Mouse (Mus musculus) midbrain, embryonic 12.5 days (tissue): ENCODE measurements at regions not wholly inside any gene's neighbourhood (a gene's known extent, or its start where the extent isn't known, plus 50 kb on each side); places are given as distances from the start of the nearest gene placed in this dataset.
A peak's percentile ranks its signal among the peaks of the same experiment; 100 is the strongest.

ENCODE experiments used
- ATAC-seq: fragments of 200-750 bp; cut with Nextera tagmentation; 2 replicates; pipeline ENCODE4 v1.8.0; 2017; ENCODE audit warnings: low read depth, moderate TSS enrichment, moderate library complexity; ENCODE audit not compliant: low FRiP score
- H3K27ac ChIP-seq: fragments of 300-500 bp; sonication (generic); replicated peaks from 2 replicates; pipeline ENCODE4 v1.5.1; 2016; ENCODE audit warnings: mild to moderate bottlenecking
- H3K27me3 ChIP-seq: fragments of 300-500 bp; sonication (generic); 2 replicates; pipeline ENCODE4 v1.6.1; 2016; ENCODE audit warnings: mild to moderate bottlenecking
- H3K36me3 ChIP-seq: fragments of 300-500 bp; sonication (generic); 2 replicates; pipeline ENCODE4 v1.6.1; 2016
- H3K4me1 ChIP-seq: fragments of 300-500 bp; sonication (generic); 2 replicates; pipeline ENCODE4 v1.6.1; 2016
- H3K4me2 ChIP-seq: fragments of 300-500 bp; sonication (generic); replicated peaks from 2 replicates; pipeline ENCODE4 v1.6.1; 2016; ENCODE audit warnings: mild to moderate bottlenecking, moderate library complexity
- H3K4me3 ChIP-seq: fragments of 300-500 bp; sonication (generic); 2 replicates; pipeline ENCODE4 v1.5.1; 2016; ENCODE audit warnings: mild to moderate bottlenecking
- H3K9ac ChIP-seq: fragments of 300-500 bp; sonication (generic); replicated peaks from 2 replicates; pipeline ENCODE4 v1.6.1; 2016; ENCODE audit warnings: mild to moderate bottlenecking, moderate library complexity
- H3K9me3 ChIP-seq: fragments of 300-500 bp; sonication (generic); 2 replicates; pipeline ENCODE4 v1.6.1; 2016; ENCODE audit warnings: mild to moderate bottlenecking
- WGBS: fragments of 180-500 bp; shearing (Covaris S2); methylation state at CpG from one replicate; pipeline ENCODE4 v1.1.7; 2016; 5-methylcytosine and 5-hydroxymethylcytosine counted together

DNA sequence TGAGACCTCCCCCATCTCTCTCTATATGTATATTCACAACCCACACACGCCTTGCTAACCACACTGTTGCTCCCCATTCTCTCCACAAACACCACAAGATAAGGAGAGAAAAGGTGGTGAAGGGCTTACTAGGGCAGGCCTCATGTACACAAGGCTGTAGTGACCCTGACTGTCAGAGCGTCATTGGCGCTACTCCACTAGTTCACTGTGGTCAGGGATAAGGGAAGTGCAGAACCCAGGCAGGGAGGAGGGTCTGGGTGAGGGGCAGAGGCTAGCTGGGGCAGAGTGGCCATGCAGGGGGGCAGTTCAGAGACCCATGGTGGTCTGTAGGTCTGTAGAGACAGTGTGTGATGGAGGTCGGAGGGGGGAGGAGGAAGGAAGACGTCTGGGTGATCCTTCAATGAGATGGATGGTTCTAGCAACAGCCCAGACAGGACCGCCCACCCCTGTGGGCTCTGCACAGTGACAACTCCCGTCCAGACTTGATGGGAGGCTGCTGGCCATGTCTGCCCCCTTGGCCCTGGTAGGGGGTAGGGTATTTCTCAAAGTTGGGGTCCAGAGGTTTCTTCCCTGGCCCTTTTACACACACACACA lies 82.1 kb upstream of the Zbtb40 start:
- Histone ChIP-seq H3K4me1 (peaks cover 8% of the 10 kb centered on the region; the same call in 1 of the 2 replicates), H3K4me3 (no peak overlapping the region), H3K27me3 (peaks cover 6% of the 10 kb centered on the region; the same call in 1 of the 2 replicates), H3K27ac (no peak overlapping the region), H3K4me2 (no peak overlapping the region), H3K36me3 (no peaks in the 10 kb centered on the region), H3K9me3 (no peaks in the 10 kb centered on the region), H3K9ac (no peak overlapping the region)
- no peak for ATAC-seq
- 70% methylated on average over 6 of the region's 7 CpGs for WGBS

DNA sequence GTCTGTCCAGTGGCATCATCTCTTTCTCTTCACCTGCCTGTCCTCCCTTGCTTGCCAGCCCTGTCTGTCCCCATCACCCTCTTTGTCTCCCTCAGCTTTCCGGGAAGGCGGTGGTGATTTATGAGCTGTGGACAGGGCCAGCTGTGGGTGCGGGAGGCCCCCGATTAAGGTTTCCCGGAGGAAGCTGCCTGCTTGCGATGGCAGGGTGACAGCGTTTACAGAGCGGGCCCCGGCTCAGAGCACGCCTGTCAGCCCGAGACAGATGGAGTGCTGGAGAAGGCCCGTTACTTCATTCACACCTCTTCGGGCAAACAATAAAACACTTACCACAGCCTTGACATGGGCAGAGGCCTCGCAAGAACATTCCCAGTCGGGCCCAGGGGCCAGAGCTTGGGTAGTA lies 79.6 kb upstream of the Zbtb40 start:
- Histone ChIP-seq H3K4me3 (no peak overlapping the region), H3K36me3 (no peaks in the 10 kb centered on the region), H3K27ac (no peak overlapping the region), H3K27me3 (peaks cover 9% of the 10 kb centered on the region; the same call in 1 of the 2 replicates), H3K4me2 (no peak overlapping the region), H3K9me3 (no peaks in the 10 kb centered on the region), H3K4me1 (no peaks in the 10 kb centered on the region), H3K9ac (no peak overlapping the region)
- 75% methylated on average over 15 of the region's 15 CpGs for WGBS
- no peak for ATAC-seq

DNA sequence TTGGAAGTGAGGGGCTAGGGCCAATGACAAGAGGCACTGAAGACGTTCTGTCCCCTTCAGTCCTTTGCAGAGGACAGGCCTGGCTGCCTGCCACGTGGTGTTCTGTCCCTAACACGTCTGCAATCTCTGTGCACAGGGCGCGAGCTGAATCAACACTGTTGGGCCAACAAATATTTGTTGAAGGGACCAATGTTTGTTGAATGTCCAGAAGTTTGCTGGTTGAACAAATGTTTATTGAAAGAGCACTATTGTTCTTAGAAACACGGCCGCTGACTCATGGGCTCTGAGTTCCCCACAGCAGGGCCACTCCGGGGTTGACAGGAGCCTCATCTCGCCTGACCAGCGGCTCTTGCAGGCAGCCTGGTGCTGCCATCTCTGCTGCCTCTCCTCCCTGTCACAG lies 73.1 kb upstream of the Zbtb40 start:
- Histone ChIP-seq H3K27me3 (peaks cover 32% of the 10 kb centered on the region), H3K9me3 (no peaks in the 10 kb centered on the region), H3K4me2 (no peak overlapping the region), H3K36me3 (no peaks in the 10 kb centered on the region), H3K9ac (no peak overlapping the region), H3K27ac (no peak overlapping the region), H3K4me1 (peaks cover 18% of the 10 kb centered on the region), H3K4me3 (no peak overlapping the region)
- no peak for ATAC-seq
- WGBS = 47% methylated on average over 10 of the region's 10 CpGs

DNA sequence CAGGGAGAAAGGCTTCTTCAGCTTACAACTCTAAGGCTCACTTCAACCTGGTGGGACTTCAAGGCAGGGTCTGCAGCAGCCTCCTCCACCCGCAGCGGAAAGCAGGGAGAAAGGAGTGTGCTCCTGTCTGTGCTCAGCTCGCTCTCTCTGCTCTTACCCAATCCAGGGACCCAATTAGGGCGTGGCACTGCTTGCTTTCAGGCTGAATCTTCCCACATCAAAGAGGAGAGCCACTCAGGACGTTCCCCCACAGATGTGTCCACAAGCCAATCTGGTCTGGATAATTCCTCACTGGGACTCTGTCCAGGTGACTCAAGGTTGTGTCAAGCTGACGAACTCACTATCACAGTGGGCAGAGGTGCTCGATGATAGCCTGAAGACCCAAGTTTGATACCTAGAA lies 72.0 kb upstream of the Zbtb40 start:
- H3K9me3 ChIP-seq = no peaks in the 10 kb centered on the region
- H3K4me3 ChIP-seq = no peak overlapping the region
- no peak overlapping the region for H3K4me2 ChIP-seq
- no peak overlapping the region for H3K9ac ChIP-seq
- H3K36me3 ChIP-seq = no peaks in the 10 kb centered on the region
- H3K27me3 ChIP-seq = peaks cover 34% of the 10 kb centered on the region
- H3K27ac ChIP-seq = no peak overlapping the region
- ATAC-seq = no peak
- WGBS = 76% methylated on average over 7 of the region's 7 CpGs
- peaks cover 18% of the 10 kb centered on the region for H3K4me1 ChIP-seq

DNA sequence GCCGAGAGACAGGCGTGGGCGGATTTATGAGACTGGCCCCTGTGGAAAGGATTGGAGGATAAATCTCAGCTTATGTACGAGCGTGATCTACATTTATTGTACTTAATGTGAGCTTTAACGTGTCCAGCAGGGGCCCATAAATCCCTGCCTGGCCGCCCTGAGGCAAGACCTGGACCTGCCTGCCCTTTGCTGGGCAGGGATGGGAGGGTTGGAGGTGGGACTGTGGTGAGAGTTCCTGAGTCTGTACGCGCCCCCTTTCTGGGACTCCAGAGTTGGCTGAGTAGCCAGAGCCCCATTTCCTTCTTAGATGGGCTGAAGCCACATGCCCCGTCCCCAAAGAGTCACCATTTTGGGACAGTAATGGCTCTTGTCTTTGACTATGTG lies 69.7 kb upstream of the Zbtb40 start:
- ATAC-seq = peak; percentile 6; the same call in 1 of the 2 replicates
- peak overlapping the region; percentile 39 for H3K4me3 ChIP-seq
- no peaks in the 10 kb centered on the region for H3K36me3 ChIP-seq
- peaks cover 18% of the 10 kb centered on the region for H3K4me1 ChIP-seq
- no peaks in the 10 kb centered on the region for H3K9me3 ChIP-seq
- 18% methylated on average over 10 of the region's 10 CpGs for WGBS
- peak overlapping the region; percentile 44; the same call in 1 of the 2 replicates for H3K9ac ChIP-seq
- peak overlapping the region; percentile 62 for H3K4me2 ChIP-seq
- no peak overlapping the region; the same call in 1 of the 2 replicates for H3K27ac ChIP-seq
- peaks cover 34% of the 10 kb centered on the region for H3K27me3 ChIP-seq

DNA sequence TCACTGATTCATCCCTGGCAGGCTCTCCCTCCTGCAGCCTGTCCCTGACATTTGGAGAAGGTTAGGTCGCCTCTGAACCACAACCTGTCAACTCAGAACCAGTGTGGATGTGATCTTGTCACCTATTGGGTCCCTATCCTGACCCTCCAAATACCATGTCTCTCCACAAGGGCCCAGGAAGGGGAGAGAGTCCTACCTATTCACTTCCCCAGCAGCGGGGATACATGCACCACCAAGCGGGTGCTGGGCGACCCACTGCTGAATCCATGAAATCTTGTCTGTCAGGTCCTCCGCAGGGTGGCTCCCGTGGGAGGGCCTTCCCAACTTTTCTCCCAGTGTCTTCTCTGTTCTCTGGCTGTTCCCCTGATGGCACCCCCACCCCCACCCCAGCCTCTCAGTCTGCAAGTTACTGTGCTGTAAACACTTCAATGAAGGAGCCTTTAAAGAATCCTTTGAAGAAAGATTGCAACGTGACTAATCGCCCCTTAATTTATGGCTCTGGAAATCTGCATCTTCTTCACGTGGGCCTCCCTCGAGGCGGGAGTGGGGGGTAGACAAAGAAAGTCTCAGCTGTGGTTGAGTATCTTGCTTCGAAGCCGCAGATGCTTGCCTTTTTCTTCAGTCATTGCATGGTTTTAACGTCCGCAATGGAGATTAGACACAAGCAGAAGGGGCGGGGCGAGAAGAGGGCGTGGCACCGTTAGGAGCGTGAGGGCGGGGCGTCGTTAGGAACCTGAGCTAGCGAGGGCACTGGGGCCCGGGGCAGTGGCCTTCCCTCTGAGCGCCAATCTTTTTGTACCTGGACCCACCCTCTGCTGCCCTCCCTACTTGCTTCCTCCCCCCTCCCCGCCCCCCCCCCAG lies 69.1 kb upstream of the Zbtb40 start:
- Histone ChIP-seq H3K9me3 (no peaks in the 10 kb centered on the region), H3K4me2 (peak overlapping the region; percentile 62), H3K36me3 (no peaks in the 10 kb centered on the region), H3K9ac (peak overlapping the region; percentile 44; the same call in 1 of the 2 replicates), H3K4me3 (peak overlapping the region; percentile 39), H3K27ac (no peak overlapping the region; the same call in none of the 2 replicates), H3K27me3 (peaks cover 34% of the 10 kb centered on the region), H3K4me1 (peaks cover 18% of the 10 kb centered on the region)
- WGBS = under 1% methylated on average over 26 of the region's 27 CpGs
- peak; percentile 76 for ATAC-seq

DNA sequence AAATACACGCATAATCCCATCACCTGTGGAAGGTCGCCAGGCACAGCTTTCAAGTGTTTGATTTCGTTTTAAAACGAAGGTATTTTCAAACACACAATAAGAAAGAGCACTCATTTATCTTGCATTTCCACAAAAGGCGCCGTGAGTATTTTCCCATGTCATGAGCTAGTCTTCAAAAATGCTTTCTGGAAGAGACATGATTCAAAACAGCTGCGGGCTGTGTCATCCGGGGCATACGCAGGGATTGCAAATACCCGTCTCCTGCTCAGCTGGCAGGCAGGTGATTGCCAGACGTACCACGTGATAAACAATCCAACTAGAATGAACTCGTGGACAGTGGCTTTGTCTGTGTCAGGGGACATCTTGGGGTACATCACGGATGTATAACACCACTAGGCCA lies 66.5 kb upstream of the Zbtb40 start:
- Histone ChIP-seq H3K4me3 (no peak overlapping the region), H3K4me1 (peaks cover 18% of the 10 kb centered on the region), H3K27ac (no peak overlapping the region), H3K9me3 (no peaks in the 10 kb centered on the region), H3K4me2 (no peak overlapping the region), H3K9ac (no peak overlapping the region), H3K27me3 (peaks cover 28% of the 10 kb centered on the region), H3K36me3 (no peaks in the 10 kb centered on the region)
- 87% methylated on average over 14 of the region's 14 CpGs for WGBS
- ATAC-seq = no peak

DNA sequence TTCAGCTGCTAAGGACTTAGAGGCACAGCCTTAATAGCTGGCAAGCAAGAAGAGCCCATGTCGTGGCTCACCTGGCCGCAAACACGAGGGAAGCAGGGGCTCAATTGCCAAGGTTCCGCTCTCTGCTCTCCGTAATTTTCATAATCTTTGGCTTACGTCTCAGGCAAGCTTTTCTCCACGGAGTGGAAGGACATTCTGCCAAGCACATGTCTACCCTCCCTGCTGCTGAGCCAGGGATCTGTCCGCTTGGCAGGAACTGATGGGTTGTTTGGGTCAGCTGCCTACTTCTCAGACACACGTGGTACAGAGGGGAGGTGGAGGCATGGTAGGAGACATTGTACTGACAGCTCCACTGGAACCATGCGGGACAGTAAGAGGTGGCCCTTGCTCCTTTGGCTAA lies 61.7 kb upstream of the Zbtb40 start:
- no peak overlapping the region for H3K4me2 ChIP-seq
- H3K4me1 ChIP-seq = no peaks in the 10 kb centered on the region
- H3K36me3 ChIP-seq = no peaks in the 10 kb centered on the region
- no peaks in the 10 kb centered on the region for H3K9me3 ChIP-seq
- H3K9ac ChIP-seq = no peak overlapping the region
- WGBS = 79% methylated on average over 10 of the region's 10 CpGs
- H3K27me3 ChIP-seq = peaks cover 4% of the 10 kb centered on the region
- ATAC-seq = no peak
- no peak overlapping the region for H3K4me3 ChIP-seq
- no peak overlapping the region for H3K27ac ChIP-seq

DNA sequence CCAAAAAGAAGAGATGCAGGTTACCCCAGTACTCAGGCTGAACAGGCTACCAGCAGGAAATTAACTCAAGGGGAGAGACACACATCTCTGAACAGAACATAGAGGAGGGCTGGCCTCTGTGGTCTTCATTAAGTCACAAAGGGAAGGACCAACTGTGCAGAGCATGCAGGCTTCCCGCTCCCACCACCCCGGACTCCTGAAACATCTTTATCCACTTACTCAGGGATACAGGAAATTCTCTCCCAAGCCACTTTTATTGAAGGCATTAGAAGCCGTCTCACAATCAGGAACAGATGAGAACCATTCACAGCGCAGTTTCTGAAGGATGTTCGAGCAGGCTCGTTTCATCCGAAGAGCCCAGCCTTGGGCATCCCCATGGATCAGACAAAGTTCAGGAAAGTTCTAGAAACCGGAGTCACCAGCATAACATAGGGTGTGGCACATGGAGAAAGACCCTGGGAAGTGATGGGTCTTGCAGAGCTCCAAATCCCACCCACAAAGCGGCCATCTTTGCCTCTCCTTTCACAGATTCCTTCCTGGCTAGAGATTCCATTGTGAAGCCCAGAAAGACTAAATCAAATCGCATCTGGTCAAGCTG lies 55.9 kb upstream of the Zbtb40 start:
- Histone ChIP-seq H3K36me3 (no peaks in the 10 kb centered on the region), H3K9ac (no peak overlapping the region), H3K27me3 (no peaks in the 10 kb centered on the region; the same call in 1 of the 2 replicates), H3K27ac (no peak overlapping the region), H3K4me3 (no peak overlapping the region), H3K4me2 (no peak overlapping the region), H3K4me1 (no peaks in the 10 kb centered on the region), H3K9me3 (no peaks in the 10 kb centered on the region)
- WGBS = 84% methylated on average over 10 of the region's 10 CpGs
- ATAC-seq = no peak

DNA sequence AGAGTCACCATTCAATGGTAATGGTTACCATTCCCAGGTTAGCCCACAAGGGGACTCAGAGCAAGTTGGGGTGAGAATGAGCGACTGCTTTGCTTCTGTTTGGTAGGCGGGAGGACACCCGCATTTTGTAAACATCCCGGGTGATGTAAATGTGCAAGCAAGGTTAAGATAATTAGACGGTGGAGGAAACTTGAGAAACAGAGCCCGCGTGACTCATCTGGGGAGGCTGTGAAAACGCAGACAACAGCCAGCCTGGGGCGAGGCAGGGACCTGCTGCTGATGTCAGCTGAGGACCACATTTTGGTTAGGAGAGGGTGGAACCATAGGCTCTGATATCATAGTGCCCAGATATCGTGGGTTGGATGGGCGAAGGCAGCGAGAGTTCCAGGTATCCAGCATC lies 52.6 kb upstream of the Zbtb40 start:
- Histone ChIP-seq H3K4me1 (peaks cover 4% of the 10 kb centered on the region; the same call in 1 of the 2 replicates), H3K9me3 (no peaks in the 10 kb centered on the region), H3K27me3 (peaks cover 12% of the 10 kb centered on the region), H3K9ac (no peak overlapping the region), H3K36me3 (no peaks in the 10 kb centered on the region), H3K27ac (no peak overlapping the region), H3K4me3 (no peak overlapping the region), H3K4me2 (no peak overlapping the region)
- no peak for ATAC-seq
- WGBS = 92% methylated on average over 12 of the region's 12 CpGs

DNA sequence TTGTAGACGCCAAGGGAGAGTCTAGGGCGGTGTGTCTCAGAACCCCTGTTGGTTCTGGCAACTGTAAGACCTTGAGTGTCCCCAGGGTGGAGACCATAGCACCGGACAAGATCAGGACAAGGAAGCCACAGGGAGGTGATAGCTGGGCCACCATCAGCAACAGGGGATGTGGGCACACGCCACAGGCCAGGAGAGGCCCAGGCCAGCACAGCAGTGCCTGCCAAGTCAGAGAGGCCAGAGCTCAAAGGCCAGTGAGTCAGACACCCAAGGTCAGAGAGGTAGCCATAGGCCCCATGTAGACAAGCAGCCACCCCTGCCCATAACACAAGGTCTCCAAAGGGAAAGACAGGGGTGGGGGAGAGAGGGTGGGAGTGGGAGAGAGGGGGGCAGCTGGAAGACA lies 52.2 kb upstream of the Zbtb40 start:
- Histone ChIP-seq H3K4me3 (no peak overlapping the region), H3K9ac (no peak overlapping the region), H3K4me2 (no peak overlapping the region), H3K36me3 (no peaks in the 10 kb centered on the region), H3K9me3 (no peaks in the 10 kb centered on the region), H3K27me3 (peaks cover 12% of the 10 kb centered on the region), H3K27ac (no peak overlapping the region), H3K4me1 (peaks cover 4% of the 10 kb centered on the region; the same call in 1 of the 2 replicates)
- no peak for ATAC-seq
- WGBS = 98% methylated on average over 4 of the region's 4 CpGs
